Comparison of ENCODE assay signal across 16 mouse cellular contexts in genomic region chr13:109628606-109629005, GRCm38 (mm10).
"Had no signal": no experiment of that assay in that cellular context is flagged by ENCODE, and none has a peak within 500 bp of the region (broad histone marks: within the 10 kb centered on the region; RNA-seq: fewer than 3 reads in every experiment).

No protein-coding gene starts in this region.

- ATAC-seq: liver, postnatal 0 days; lung, postnatal 0 days; midbrain, embryonic 13.5 days; midbrain, embryonic 15.5 days had no signal

- H3K9ac ChIP-seq: liver, embryonic 15.5 days; liver, postnatal 0 days; lung, embryonic 15.5 days; midbrain, embryonic 13.5 days; midbrain, embryonic 15.5 days; neural tube, embryonic 12.5 days had no signal

- H3K4me2 ChIP-seq: liver, embryonic 15.5 days; lung, embryonic 15.5 days; midbrain, embryonic 13.5 days; midbrain, embryonic 15.5 days; neural tube, embryonic 12.5 days had no signal

- H3K4me3 ChIP-seq: liver, embryonic 15.5 days; lung, embryonic 15.5 days; megakaryocyte, embryonic 14.5 days; midbrain, embryonic 13.5 days; midbrain, embryonic 15.5 days; neural tube, embryonic 12.5 days had no signal

- DNase-seq: liver, postnatal 0 days; lung, adult 2 months; lung, postnatal 14 days; lung, postnatal 36 days; right cerebral cortex, postnatal 14 days; thymus, adult 18-20 months; thymus, postnatal 14 days; thymus, postnatal 36 days had no signal

- H3K36me3 ChIP-seq: liver, embryonic 15.5 days; lung, embryonic 15.5 days; midbrain, embryonic 13.5 days; midbrain, embryonic 15.5 days; neural tube, embryonic 12.5 days had no signal

- H3K27ac ChIP-seq: liver, embryonic 15.5 days; lung, embryonic 15.5 days; macrophage; midbrain, embryonic 13.5 days; midbrain, embryonic 15.5 days; neural tube, embryonic 12.5 days had no signal

- H3K9me3 ChIP-seq: liver, embryonic 15.5 days; lung, embryonic 15.5 days; megakaryocyte, embryonic 14.5 days; midbrain, embryonic 13.5 days; midbrain, embryonic 15.5 days; neural tube, embryonic 12.5 days had no signal

- H3K27me3 ChIP-seq: liver, embryonic 15.5 days; lung, embryonic 15.5 days; megakaryocyte, embryonic 14.5 days; midbrain, embryonic 13.5 days; midbrain, embryonic 15.5 days; neural tube, embryonic 12.5 days had no signal
